Mouse (Mus musculus) CH12.LX (cell line): Measurements from ENCODE around the gene Mst1. TPM values are rescaled to one million over a fixed set of nuclear protein-coding genes. Genes with fewer than 3 reads are reported as not detected.

ENCODE experiments used
- DNase-seq: peaks from one replicate; pipeline ENCODE4 v3.0.0-alpha.2; 2013; ENCODE audit errors: extremely low read depth
- H3K27ac ChIP-seq: 2 replicates; pipeline ENCODE4 v1.5.1; 2012; ENCODE audit warnings: low read depth, mild to moderate bottlenecking, control low read depth, moderate library complexity; ENCODE audit not compliant: insufficient read depth
- H3K27me3 ChIP-seq: replicated peaks from 2 replicates; pipeline ENCODE3; 2012; ENCODE audit warnings: inconsistent platforms
- H3K36me3 ChIP-seq, 2 experiments: replicated peaks in 1 of 2; 2 replicates each; pipeline versions ENCODE3 to v1.6.1; 2012; ENCODE audit warnings: inconsistent platforms in 1 of 2, low read length in 1 of 2, mild to moderate bottlenecking in 1 of 2, mixed read lengths in 1 of 2, moderate library complexity in 1 of 2; ENCODE audit not compliant: control insufficient read depth in 1 of 2, insufficient read depth in 1 of 2
- H3K4me1 ChIP-seq, 2 experiments: 2 replicates each; pipeline ENCODE4 v1.6.1; 2012; ENCODE audit warnings: inconsistent platforms in 1 of 2, moderate library complexity in 1 of 2; ENCODE audit not compliant: insufficient read depth in 2 of 2, control insufficient read depth in 1 of 2
- H3K4me2 ChIP-seq: 2 replicates; pipeline ENCODE4 v1.6.1; 2012; ENCODE audit warnings: low read depth, mild to moderate bottlenecking, control low read depth; ENCODE audit not compliant: poor library complexity, insufficient read depth, severe bottlenecking
- H3K4me3 ChIP-seq, 3 experiments: fragments of 150-350 bp in 1 of 3; sonication (generic) in 1 of 3; replicated peaks in 1 of 3; 2 replicates each; pipeline versions ENCODE3 to v1.5.1; 2011 to 2012; ENCODE audit warnings: low read depth in 2 of 3, low read length in 2 of 3, mild to moderate bottlenecking in 2 of 3, moderate library complexity in 2 of 3, control low read depth in 1 of 3, improper control_type of control experiment in 1 of 3, inconsistent platforms in 1 of 3, mixed read lengths in 1 of 3; ENCODE audit not compliant: poor library complexity in 1 of 3
- H3K79me2 ChIP-seq: replicated peaks from 2 replicates; pipeline ENCODE4 v1.6.1; 2012; ENCODE audit warnings: mild to moderate bottlenecking, moderate library complexity; ENCODE audit not compliant: control insufficient read depth, poor library complexity, insufficient read depth, severe bottlenecking; ENCODE audit errors: extremely low read depth
- H3K9ac ChIP-seq: 2 replicates; pipeline ENCODE4 v1.6.1; 2012; ENCODE audit warnings: low read depth, mild to moderate bottlenecking, control low read depth, moderate library complexity; ENCODE audit not compliant: insufficient read depth
- H3K9me3 ChIP-seq: replicated peaks from 2 replicates; pipeline ENCODE3; 2012; ENCODE audit warnings: low read length, inconsistent platforms, mixed read lengths
- CHD2 ChIP-seq: IDR thresholded peaks from 2 replicates; pipeline ENCODE4 v1.6.1; 2011; ENCODE audit warnings: low read length, improper control_type of control experiment
- IRF4 ChIP-seq: IDR thresholded peaks from 2 replicates; pipeline ENCODE4 v1.6.1; 2014; ENCODE audit warnings: low read depth, mild to moderate bottlenecking, inconsistent platforms, low read length, improper control_type of control experiment
- MAZ ChIP-seq: IDR thresholded peaks from 2 replicates; pipeline ENCODE4 v1.6.1; 2012; ENCODE audit warnings: low read depth, mild to moderate bottlenecking, inconsistent platforms, low read length, improper control_type of control experiment, moderate library complexity
- MXI1 ChIP-seq: IDR thresholded peaks from 2 replicates; pipeline ENCODE4 v1.6.1; 2011; ENCODE audit warnings: mild to moderate bottlenecking, low read depth, low read length, improper control_type of control experiment
- MYC ChIP-seq: IDR thresholded peaks from 2 replicates; pipeline ENCODE4 v1.6.1; 2011; ENCODE audit warnings: low read depth, mild to moderate bottlenecking, improper control_type of control experiment, low read length
- POLR2AphosphoS2 ChIP-seq: IDR thresholded peaks from 2 replicates; pipeline ENCODE4 v1.6.1; 2011; ENCODE audit warnings: low read depth, low read length, improper control_type of control experiment
- USF1 ChIP-seq: IDR thresholded peaks from 2 replicates; pipeline ENCODE4 v1.6.1; 2014; ENCODE audit warnings: low read depth, mild to moderate bottlenecking, inconsistent platforms, low read length, improper control_type of control experiment
- ZC3H11A ChIP-seq: IDR thresholded peaks from 2 replicates; pipeline ENCODE4 v1.6.1; 2012; ENCODE audit warnings: low read depth, mild to moderate bottlenecking, inconsistent platforms, low read length, improper control_type of control experiment
- ZMIZ1 ChIP-seq: IDR thresholded peaks from 2 replicates; pipeline ENCODE4 v1.6.1; 2012; ENCODE audit warnings: low read depth, mild to moderate bottlenecking, inconsistent platforms, low read length, improper control_type of control experiment
- dilution Hi-C: fragments of 300-500 bp; cut with MboI; formaldehyde crosslinking; loops from 2 replicates; pipeline ENCODE4 v1.14.3; 2020; ENCODE audit warnings: low sequenced_read_pairs; ENCODE audit not compliant: extremely low pct_unique_long_range_greater_than_20kb, extremely low pct_ligation_motif_present
- in situ Hi-C: fragments of 300-500 bp; cut with MboI; formaldehyde crosslinking; loops from 3 replicates; pipeline ENCODE4 v1.14.3; 2019; ENCODE audit warnings: low sequenced_read_pairs, low pct_ligation_motif_present, low pct_unique_long_range_greater_than_20kb, mixed read lengths
- polyA plus RNA-seq: library from polyadenylated mRNA; unstranded; fragments of >175 nt; gene quantifications from 2 replicates; pipeline ENCODE4 v1.2.1, GENCODE M21; 2012; ENCODE audit warnings: low read depth; ENCODE audit not compliant: insufficient read length
- total RNA-seq, 2 experiments: library from RNA; depleted of rRNA; stranded (reverse); fragments of 300-350 nt in 1 of 2; fragments of >200 nt in 1 of 2; gene quantifications; 2 replicates each; pipeline ENCODE4 v1.2.3; 2012 to 2014

Gene Mst1
- total and polyA plus RNA-seq, 3 experiments: 16.9 to 59.6 (median 21.4) TPM

- Histone ChIP-seq H3K79me2 (no peaks in the 10 kb centered on the region), H3K36me3 (peaks cover 86 to 93% of the 10 kb centered on the region in 2 experiments), H3K9me3 (no peaks in the 10 kb centered on the region), H3K4me2 (no peak overlapping the region), H3K4me1 (peaks cover 2 to 24% of the 10 kb centered on the region in 2 experiments; a peak in 2 of 4 replicates), H3K27me3 (no peaks in the 10 kb centered on the region), H3K9ac (no peak overlapping the region), H3K27ac (no peak overlapping the region), H3K4me3 (no peak overlapping the region)
- in situ Hi-C loops (loop anchor here (5.0 kb wide), 1 partner anchor 87 kb away; no protein-coding TSS in a partner anchor), dilution Hi-C loops (no loop called here)
- no peak for TF ChIP-seq MXI1
- no peak for TF ChIP-seq MYC
- TF ChIP-seq IRF4: no peak
- DNase-seq: no peak
Observed at GRCm38 (mm10) chr9:108054331-108055040, 25.8 kb upstream of the Mst1 start.

- Histone ChIP-seq H3K4me2 (no peak overlapping the region), H3K9me3 (no peaks in the 10 kb centered on the region), H3K4me3 (no peak overlapping the region)
- TF ChIP-seq ZMIZ1 (no peak), POLR2AphosphoS2 (0 out of 2 replicates have a peak, but pooled peaks have one; percentile 18)
- TF ChIP-seq, all 38 proteins: peak for 1
- H3K27ac ChIP-seq: no peak overlapping the region
- H3K79me2 ChIP-seq: no peaks in the 10 kb centered on the region
- DNase-seq: no peak
- peaks cover under 1 to 18% of the 10 kb centered on the region in 2 experiments; a peak in 2 of 4 replicates for H3K4me1 ChIP-seq
- no peaks in the 10 kb centered on the region for H3K27me3 ChIP-seq
- in situ Hi-C loops (loop anchor here (5.0 kb wide), 1 partner anchor 88 kb away; no protein-coding TSS in a partner anchor), dilution Hi-C loops (no loop called here)
- H3K9ac ChIP-seq: no peak overlapping the region
- H3K36me3 ChIP-seq: peaks cover 92 to 98% of the 10 kb centered on the region in 2 experiments
Observed at GRCm38 (mm10) chr9:108055061-108055460, 25.2 kb upstream of the Mst1 start.

- no peaks in the 10 kb centered on the region for H3K27me3 ChIP-seq
- no peak for DNase-seq
- TF ChIP-seq ZC3H11A (no peak), MAZ (no peak), USF1 (no peak), CHD2 (no peak)
- no peak overlapping the region for H3K4me2 ChIP-seq
- in situ Hi-C loops (loop anchor here (5.0 kb wide), 1 partner anchor 88 kb away; no protein-coding TSS in a partner anchor), dilution Hi-C loops (no loop called here)
- no peaks in the 10 kb centered on the region for H3K9me3 ChIP-seq
- no peak overlapping the region for H3K9ac ChIP-seq
- H3K27ac ChIP-seq: no peak overlapping the region
- peaks cover 0 to 13% of the 10 kb centered on the region in 2 experiments; a peak in 2 of 4 replicates for H3K4me1 ChIP-seq
- H3K36me3 ChIP-seq: peaks cover 92 to 98% of the 10 kb centered on the region in 2 experiments
- no peak overlapping the region for H3K4me3 ChIP-seq
- H3K79me2 ChIP-seq: no peaks in the 10 kb centered on the region
Observed at GRCm38 (mm10) chr9:108055661-108056237, 24.5 kb upstream of the Mst1 start.
